Mouse (Mus musculus) kidney, postnatal 0 days (tissue): Measurements from ENCODE around the gene Cux1. TPM values are rescaled to one million over a fixed set of nuclear protein-coding genes. Genes with fewer than 3 reads are reported as not detected.

ENCODE experiments used
- ATAC-seq: fragments of 200-750 bp; cut with Nextera tagmentation; replicated peaks from 2 replicates; pipeline ENCODE4 v1.8.0; 2017; ENCODE audit warnings: low read depth, moderate number of reproducible peaks, moderate TSS enrichment, moderate library complexity; ENCODE audit not compliant: low FRiP score
- DNase-seq: peaks from one replicate; pipeline ENCODE4 v3.0.0-alpha.2; 2016; ENCODE audit warnings: low spot score
- H3K27ac ChIP-seq: fragments of 300-500 bp; sonication (generic); 2 replicates; pipeline ENCODE4 v1.5.1; 2014; ENCODE audit warnings: mild to moderate bottlenecking
- H3K27me3 ChIP-seq: fragments of 300-500 bp; sonication (generic); 2 replicates; pipeline ENCODE4 v1.6.1; 2014; ENCODE audit warnings: low read length, mixed read lengths; ENCODE audit not compliant: insufficient read depth
- H3K36me3 ChIP-seq: fragments of 300-500 bp; sonication (generic); 2 replicates; pipeline ENCODE4 v1.6.1; 2014; ENCODE audit warnings: low read length, mixed read lengths; ENCODE audit not compliant: insufficient read depth
- H3K4me1 ChIP-seq: fragments of 300-500 bp; sonication (generic); replicated peaks from 2 replicates; pipeline ENCODE4 v1.6.1; 2014; ENCODE audit warnings: antibody characterized with exemption, low read length, mixed read lengths; ENCODE audit not compliant: insufficient read depth
- H3K4me2 ChIP-seq: fragments of 300-500 bp; sonication (generic); 2 replicates; pipeline ENCODE4 v1.6.1; 2014; ENCODE audit warnings: mild to moderate bottlenecking, low read length, moderate library complexity, mixed read lengths
- H3K4me3 ChIP-seq: fragments of 300-500 bp; sonication (generic); replicated peaks from 2 replicates; pipeline ENCODE4 v1.5.1; 2014; ENCODE audit warnings: low read depth, low read length
- H3K9ac ChIP-seq: fragments of 300-500 bp; sonication (generic); 2 replicates; pipeline ENCODE4 v1.6.1; 2014; ENCODE audit warnings: low read depth, low read length
- H3K9me3 ChIP-seq: fragments of 300-500 bp; sonication (generic); replicated peaks from 2 replicates; pipeline ENCODE4 v1.6.1; 2016; ENCODE audit warnings: low read length, inconsistent platforms, mixed read lengths
- CTCF ChIP-seq: IDR thresholded peaks from 2 replicates; pipeline ENCODE4 v1.5.1; 2016; ENCODE audit warnings: antibody characterized with exemption, low read depth, mild to moderate bottlenecking, moderate library complexity
- WGBS: fragments of 180-500 bp; shearing (Covaris S2); extraction: QIAGEN DNeasy Blood & Tissue Kit; methylation state at CpG from one replicate; pipeline ENCODE4 v1.1.7; 2014; 5-methylcytosine and 5-hydroxymethylcytosine counted together
- polyA plus RNA-seq: library from polyadenylated mRNA; unstranded; fragments of >200 nt; fragmentation: Nextera tagmentation; extraction: Ambion mirVana; gene quantifications from 2 replicates; pipeline ENCODE4 v1.2.1, GENCODE M21; 2015

The Cux1 gene
- 73.4 and 84.0 TPM in 2 replicates for polyA plus RNA-seq

DNA sequence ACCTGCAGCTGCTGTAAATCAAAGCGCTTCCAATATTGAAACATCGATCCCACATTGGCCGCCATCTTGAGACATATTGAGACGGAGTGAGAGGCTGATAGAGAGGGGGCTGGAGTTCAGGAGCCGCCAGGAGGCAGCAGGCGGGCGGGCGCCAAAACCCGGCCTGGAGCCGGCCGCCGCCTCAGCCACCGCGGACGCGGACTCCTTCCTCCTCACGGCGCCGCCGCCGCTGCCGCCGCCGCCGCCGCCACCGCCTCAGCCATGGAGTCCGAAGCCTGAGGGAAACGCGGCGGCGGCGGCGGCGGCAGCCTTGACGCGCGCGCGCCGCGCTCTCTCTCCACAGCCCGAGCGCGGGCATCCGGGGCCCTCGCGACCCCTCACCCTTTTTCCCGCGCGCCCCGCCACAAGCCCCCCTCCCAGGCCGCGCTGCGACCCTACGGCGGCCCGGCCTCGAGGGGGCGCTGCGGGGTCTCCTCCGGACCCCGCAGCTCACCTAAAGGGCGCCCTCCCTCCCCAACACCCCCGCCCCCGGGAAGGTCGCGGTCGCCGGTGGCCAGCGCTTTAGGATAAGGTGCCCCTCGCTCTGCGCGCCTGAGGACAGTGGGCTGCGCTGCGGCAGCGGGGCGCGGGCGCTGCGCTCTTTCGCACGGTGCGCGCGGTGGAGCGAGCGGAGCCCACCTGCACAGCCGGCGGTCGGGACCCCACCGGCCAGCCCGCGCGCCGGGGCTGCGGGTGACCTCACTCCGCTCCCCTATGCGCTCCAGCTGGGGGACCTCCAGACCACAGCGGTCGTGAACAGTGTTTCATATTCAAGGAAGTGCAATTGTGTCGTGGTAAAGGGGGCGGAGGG lies at the start of gene Cux1:
TSS of gene Cux1 (minus strand) at position 315 of the 850 bp plus-strand sequence.
- H3K4me1 ChIP-seq, result 0 out of 2 replicates have a peak, but pooled peaks cover 7% of the 10 kb centered on the region
- DNase-seq (peak; percentile 95), ATAC-seq (peak; percentile 89)
- H3K36me3 ChIP-seq, result no peaks in the 10 kb centered on the region
- H3K4me3 ChIP-seq, result peak within 1 kb of the TSS; percentile 99
- no peaks in the 10 kb centered on the region for H3K27me3 ChIP-seq
- WGBS, result under 1% methylated on average over 94 of the region's 103 CpGs
- H3K9me3 ChIP-seq, result no peaks in the 10 kb centered on the region
- peak within 1 kb of the TSS; percentile 98 for H3K4me2 ChIP-seq
- H3K9ac ChIP-seq, result peak within 1 kb of the TSS; percentile 85
- peak; percentile 40; the same call in 1 of the 2 replicates for TF ChIP-seq CTCF
- H3K27ac ChIP-seq, result peak within 1 kb of the TSS; percentile 84

DNA sequence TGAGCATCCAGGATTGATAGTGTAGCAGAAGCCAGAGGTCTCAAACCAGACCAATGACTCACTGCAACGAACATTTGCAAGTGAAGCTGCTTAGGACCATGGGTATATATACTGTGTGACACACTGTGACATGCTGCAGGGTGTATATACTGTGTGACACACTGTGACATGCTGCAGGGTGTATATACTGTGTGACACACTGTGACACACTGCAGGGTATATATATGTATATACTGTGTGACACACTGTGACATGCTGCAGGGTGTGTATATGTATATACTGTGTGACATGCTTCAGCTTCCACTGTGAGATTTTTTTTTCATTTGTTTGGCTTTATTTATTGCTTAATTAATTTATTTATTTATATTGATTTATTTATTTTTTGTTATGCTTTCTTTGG lies 45.1 kb upstream of the Cux1 start:
- 73% methylated on average over 1 of the region's 1 CpGs for WGBS
- H3K4me3 ChIP-seq, result no peak overlapping the region
- no peak for TF ChIP-seq CTCF

DNA sequence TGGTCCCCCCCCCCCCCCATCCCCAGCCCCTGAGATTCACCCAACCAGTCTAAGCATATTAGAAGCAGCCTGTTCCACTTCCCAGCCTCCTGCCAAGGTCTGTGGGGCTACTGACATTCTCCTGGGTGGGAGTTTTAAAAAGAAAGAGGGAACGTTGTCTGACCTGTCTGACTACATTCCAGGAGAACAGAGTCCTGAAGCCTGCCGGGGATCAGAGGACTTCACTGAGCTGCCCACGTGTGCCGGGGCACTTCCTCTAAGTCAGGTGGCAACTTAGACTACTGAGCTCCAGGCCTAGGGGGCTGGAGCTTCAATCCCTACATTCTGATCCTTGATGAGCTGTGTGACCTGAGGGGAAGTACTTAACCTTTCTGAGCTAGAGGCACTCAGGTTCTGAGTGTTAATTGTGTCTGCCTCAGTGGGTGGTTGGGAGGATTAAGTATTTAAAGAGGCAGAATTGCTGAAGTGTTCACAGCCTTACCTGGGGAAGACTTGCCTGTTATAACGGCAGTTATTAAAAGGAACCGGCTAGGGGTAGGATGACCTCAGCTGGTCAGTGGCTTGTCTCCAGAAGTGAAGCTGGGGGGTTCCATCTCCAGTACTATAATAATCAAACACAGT lies 41.6 kb upstream of the Cux1 start:
- peak; percentile 28 for DNase-seq
- no peak overlapping the region for H3K4me2 ChIP-seq
- WGBS, result 41% methylated on average over 6 of the region's 6 CpGs
- no peaks in the 10 kb centered on the region for H3K4me1 ChIP-seq
- no peak for TF ChIP-seq CTCF
- H3K9ac ChIP-seq, result no peak overlapping the region
- no peaks in the 10 kb centered on the region; the same call in 1 of the 2 replicates for H3K27me3 ChIP-seq
- no peak overlapping the region for H3K4me3 ChIP-seq
- H3K36me3 ChIP-seq, result no peaks in the 10 kb centered on the region
- H3K27ac ChIP-seq, result 0 out of 2 replicates have a peak overlapping the region, but pooled peaks have one; percentile 37
- H3K9me3 ChIP-seq, result no peaks in the 10 kb centered on the region
- peak; percentile 75 for ATAC-seq

More for the DNA sequence above, 45.1 kb upstream of the Cux1 start:
- H3K9ac ChIP-seq, result no peak overlapping the region
- no peaks in the 10 kb centered on the region for H3K27me3 ChIP-seq
- H3K36me3 ChIP-seq, result no peaks in the 10 kb centered on the region
- no peak overlapping the region for H3K4me2 ChIP-seq
- H3K27ac ChIP-seq, result no peak overlapping the region
- H3K4me1 ChIP-seq, result no peaks in the 10 kb centered on the region
- no peaks in the 10 kb centered on the region for H3K9me3 ChIP-seq
- DNase-seq, result no peak
- ATAC-seq, result no peak

DNA sequence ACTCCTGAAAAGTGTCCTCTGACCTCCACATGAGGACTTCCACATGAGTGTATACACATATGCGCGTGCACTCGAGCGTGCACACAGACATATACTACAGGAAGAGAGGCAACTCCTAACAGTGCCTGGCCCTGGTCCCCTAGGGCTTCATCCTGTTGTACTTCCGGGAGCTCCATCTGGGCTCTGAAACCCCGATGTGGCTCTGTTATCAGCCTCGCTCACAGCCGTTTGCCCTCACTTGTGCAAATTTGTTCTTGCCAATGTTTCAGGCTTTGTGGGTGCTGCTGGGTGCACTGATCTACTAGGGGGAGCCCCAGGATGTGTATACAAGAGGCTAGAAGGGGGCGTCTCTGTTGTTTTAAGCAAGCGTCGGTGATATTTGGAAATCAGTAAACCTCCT lies 37.9 kb upstream of the Cux1 start:
- ATAC-seq (no peak), DNase-seq (no peak)
- no peaks in the 10 kb centered on the region; the same call in 1 of the 2 replicates for H3K27me3 ChIP-seq

DNA sequence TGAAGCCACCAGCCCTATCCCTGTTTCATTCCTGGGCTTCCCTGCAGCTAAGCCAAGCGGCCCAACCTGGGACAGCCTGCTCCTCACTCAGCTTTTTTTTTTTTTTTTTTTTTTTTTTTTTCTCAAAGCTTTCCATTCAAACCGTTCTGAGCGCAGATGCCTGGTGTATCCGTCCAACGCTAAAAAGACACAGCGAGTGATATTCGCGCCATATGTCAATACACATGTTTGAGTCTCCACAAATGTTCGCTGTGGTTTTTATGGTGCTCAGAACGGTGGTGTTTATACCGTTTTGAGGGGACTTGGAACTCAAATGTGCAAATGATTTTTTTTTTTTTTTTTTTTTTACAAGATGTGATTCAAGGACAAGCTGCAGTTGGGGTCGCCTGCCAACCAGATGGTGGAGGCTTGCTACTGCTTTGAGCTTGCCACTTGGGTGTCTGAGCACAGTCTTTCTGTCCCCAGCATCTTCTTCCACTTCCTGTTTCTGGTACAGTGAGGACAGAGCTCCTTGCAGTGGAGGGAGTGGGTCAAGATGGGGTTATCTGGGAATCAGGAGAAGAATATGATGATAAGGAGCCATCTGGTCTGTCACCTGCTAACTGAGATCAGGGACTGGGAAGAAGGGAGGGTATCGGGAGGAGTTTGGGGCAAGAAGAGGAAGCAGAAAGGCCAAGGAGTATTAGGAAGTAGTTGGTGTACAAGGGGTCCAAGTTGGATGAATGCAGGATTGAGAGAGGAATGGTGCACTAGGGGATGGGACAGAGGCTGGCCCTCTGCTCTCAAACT lies 36.1 kb upstream of the Cux1 start:
- H3K27ac ChIP-seq, result no peak overlapping the region
- H3K36me3 ChIP-seq, result no peaks in the 10 kb centered on the region
- H3K4me1 ChIP-seq, result no peaks in the 10 kb centered on the region
- H3K9me3 ChIP-seq, result no peaks in the 10 kb centered on the region
- ATAC-seq (no peak), DNase-seq (no peak)
- no peak overlapping the region for H3K9ac ChIP-seq
- 88% methylated on average over 13 of the region's 13 CpGs for WGBS
- no peaks in the 10 kb centered on the region; the same call in 1 of the 2 replicates for H3K27me3 ChIP-seq
- TF ChIP-seq CTCF, result no peak
- H3K4me2 ChIP-seq, result no peak overlapping the region
- no peak overlapping the region for H3K4me3 ChIP-seq

More for the DNA sequence above, 37.9 kb upstream of the Cux1 start:
- Histone ChIP-seq H3K4me2 (no peak overlapping the region), H3K9ac (no peak overlapping the region), H3K4me1 (no peaks in the 10 kb centered on the region), H3K27ac (no peak overlapping the region), H3K9me3 (no peaks in the 10 kb centered on the region), H3K4me3 (no peak overlapping the region), H3K36me3 (no peaks in the 10 kb centered on the region)
- WGBS, result 63% methylated on average over 11 of the region's 11 CpGs
- no peak for TF ChIP-seq CTCF

DNA sequence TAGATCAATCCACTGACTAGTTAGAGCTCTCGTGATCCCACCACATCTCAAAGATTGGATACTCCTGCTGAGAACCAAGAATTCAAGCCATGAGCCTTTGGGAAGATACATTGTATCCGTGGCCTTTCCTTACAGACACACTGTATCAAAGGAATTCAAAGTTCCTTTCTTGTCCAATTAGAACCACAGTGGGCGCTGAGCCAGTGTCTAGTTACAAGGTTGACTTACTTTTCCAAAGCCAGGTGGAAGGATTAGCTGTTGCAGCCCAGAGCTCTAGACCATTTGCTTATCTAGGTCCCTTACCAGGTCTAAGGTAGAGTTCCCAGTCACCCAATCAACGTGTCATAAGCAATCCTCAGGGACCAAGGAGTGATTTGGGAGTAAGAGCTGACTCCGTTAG lies 33.2 kb upstream of the Cux1 start:
- H3K4me1 ChIP-seq, result no peaks in the 10 kb centered on the region
- no peak for TF ChIP-seq CTCF
- H3K9ac ChIP-seq, result no peak overlapping the region
- no peak for ATAC-seq
- no peaks in the 10 kb centered on the region; the same call in 1 of the 2 replicates for H3K27me3 ChIP-seq
- no peak overlapping the region for H3K4me2 ChIP-seq
- WGBS, result 69% methylated on average over 5 of the region's 5 CpGs
- H3K27ac ChIP-seq, result no peak overlapping the region
- H3K4me3 ChIP-seq, result no peak overlapping the region
- H3K36me3 ChIP-seq, result no peaks in the 10 kb centered on the region
- no peaks in the 10 kb centered on the region for H3K9me3 ChIP-seq
- DNase-seq, result no peak
